Mouse (Mus musculus) stomach, embryonic 15.5 days (tissue): ENCODE measurements around the gene Slc8a1. TPM values are rescaled to one million over a fixed set of nuclear protein-coding genes. Genes with fewer than 3 reads are reported as not detected.

ENCODE experiments used
- ATAC-seq: fragments of 200-750 bp; cut with Nextera tagmentation; 2 replicates; pipeline ENCODE4 v1.8.0; 2017; ENCODE audit warnings: low read depth, moderate number of reproducible peaks, moderate TSS enrichment; ENCODE audit not compliant: insufficient read depth, low FRiP score
- H3K27ac ChIP-seq: fragments of 300-500 bp; sonication (generic); 2 replicates; pipeline ENCODE4 v1.5.1; 2015; ENCODE audit warnings: mild to moderate bottlenecking, inconsistent platforms
- H3K27me3 ChIP-seq: fragments of 300-500 bp; sonication (generic); replicated peaks from 2 replicates; pipeline ENCODE4 v1.6.1; 2015; ENCODE audit warnings: inconsistent platforms
- H3K36me3 ChIP-seq: fragments of 300-500 bp; sonication (generic); 2 replicates; pipeline ENCODE4 v1.6.1; 2015; ENCODE audit warnings: inconsistent platforms
- H3K4me1 ChIP-seq: fragments of 300-500 bp; sonication (generic); 2 replicates; pipeline ENCODE4 v1.6.1; 2015; ENCODE audit warnings: inconsistent platforms
- H3K4me2 ChIP-seq: fragments of 300-500 bp; sonication (generic); 2 replicates; pipeline ENCODE4 v1.6.1; 2015; ENCODE audit warnings: mild to moderate bottlenecking, inconsistent platforms
- H3K4me3 ChIP-seq: fragments of 300-500 bp; sonication (generic); replicated peaks from 2 replicates; pipeline ENCODE4 v1.5.1; 2015; ENCODE audit warnings: inconsistent platforms
- H3K9ac ChIP-seq: fragments of 300-500 bp; sonication (generic); 2 replicates; pipeline ENCODE4 v1.6.1; 2015; ENCODE audit warnings: inconsistent platforms
- H3K9me3 ChIP-seq: fragments of 300-500 bp; sonication (generic); 2 replicates; pipeline ENCODE4 v1.6.1; 2016; ENCODE audit warnings: inconsistent platforms
- WGBS: fragments of 180-500 bp; shearing (Covaris S2); methylation state at CpG from one replicate; pipeline ENCODE4 v1.1.7; 2015; 5-methylcytosine and 5-hydroxymethylcytosine counted together
- polyA plus RNA-seq: library from polyadenylated mRNA; unstranded; fragments of >200 nt; fragmentation: Nextera tagmentation; extraction: Ambion mirVana; gene quantifications from 2 replicates; pipeline ENCODE4 v1.2.1, GENCODE M21; 2015

Slc8a1 gene
- polyA plus RNA-seq, 1 experiment from 2014 or later = 7.4 TPM

DNA sequence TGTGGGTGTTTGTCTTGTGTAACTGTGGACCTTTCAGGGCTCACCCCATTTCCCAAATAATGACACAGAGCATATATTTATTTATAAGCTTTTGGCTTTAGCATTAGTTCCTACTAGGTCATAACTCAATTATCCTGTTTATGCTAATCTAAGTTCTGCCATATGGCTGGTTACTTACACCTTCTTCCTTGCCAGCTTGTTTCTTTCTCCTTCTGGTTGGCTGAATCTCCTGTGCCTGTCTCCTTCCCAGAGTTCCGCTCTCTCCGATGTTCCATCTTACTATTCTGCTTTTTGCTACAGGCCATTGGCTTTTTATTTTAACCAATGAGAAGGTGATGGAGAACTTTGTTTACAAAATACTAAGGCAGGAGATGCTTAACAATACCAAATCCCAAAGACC, 374.8 kb downstream of the Slc8a1 start:
- 86% methylated on average over 2 of the region's 2 CpGs for WGBS
- H3K4me1 ChIP-seq = no peaks in the 10 kb centered on the region
- H3K27ac ChIP-seq = no peak overlapping the region
- H3K9ac ChIP-seq = no peak overlapping the region
- H3K4me2 ChIP-seq = no peak overlapping the region
- H3K36me3 ChIP-seq = no peaks in the 10 kb centered on the region
- no peak overlapping the region for H3K4me3 ChIP-seq
- no peak for ATAC-seq
- no peaks in the 10 kb centered on the region for H3K27me3 ChIP-seq
- no peaks in the 10 kb centered on the region for H3K9me3 ChIP-seq

DNA sequence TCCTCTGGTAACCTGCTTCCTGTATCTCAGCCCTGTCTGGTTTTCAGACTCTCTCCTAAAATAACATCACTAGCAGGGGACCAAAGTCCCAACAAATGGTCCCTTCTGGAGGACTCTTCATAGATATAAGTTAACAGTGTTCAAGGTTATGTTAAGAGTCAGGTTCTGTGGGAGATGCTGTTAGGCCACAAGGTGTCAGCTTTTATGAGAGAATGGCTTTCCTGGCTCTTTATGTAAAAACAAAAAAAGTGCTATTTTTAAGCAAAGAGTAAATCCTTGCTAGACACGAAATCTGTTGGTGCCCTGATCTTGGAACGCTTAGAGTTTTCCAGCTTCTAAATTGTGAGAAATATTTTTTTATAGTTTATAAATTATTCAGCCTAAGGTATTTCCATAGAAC, 377.6 kb downstream of the Slc8a1 start:
- Histone ChIP-seq H3K9ac (no peak overlapping the region), H3K27me3 (no peaks in the 10 kb centered on the region), H3K4me1 (no peaks in the 10 kb centered on the region), H3K4me2 (no peak overlapping the region), H3K4me3 (no peak overlapping the region), H3K9me3 (no peaks in the 10 kb centered on the region), H3K27ac (no peak overlapping the region), H3K36me3 (no peaks in the 10 kb centered on the region)
- no peak for ATAC-seq
- WGBS = 59% methylated on average over 2 of the region's 2 CpGs

DNA sequence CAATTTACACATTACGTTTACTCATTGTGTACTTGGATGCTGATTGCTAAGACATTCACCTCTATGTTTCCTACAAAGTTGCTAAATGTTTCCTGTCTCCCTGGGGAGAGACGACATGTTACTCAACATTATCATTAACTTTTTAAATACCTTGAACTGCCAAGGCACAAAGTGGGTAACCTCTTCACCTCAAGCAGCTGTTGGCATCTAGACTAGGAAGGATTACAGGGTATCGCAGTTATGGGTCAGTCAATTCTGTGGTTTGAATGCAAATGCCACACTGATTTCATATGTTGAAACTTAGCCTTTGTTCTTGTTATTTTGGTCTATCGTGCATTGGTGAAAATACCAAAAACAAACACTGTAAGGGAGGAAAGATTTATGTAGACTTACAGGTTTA, 378.1 kb downstream of the Slc8a1 start:
- H3K4me3 ChIP-seq = no peak overlapping the region
- 63% methylated on average over 4 of the region's 4 CpGs for WGBS
- H3K9me3 ChIP-seq = no peaks in the 10 kb centered on the region
- H3K27me3 ChIP-seq = no peaks in the 10 kb centered on the region
- no peaks in the 10 kb centered on the region for H3K36me3 ChIP-seq
- H3K4me1 ChIP-seq = no peaks in the 10 kb centered on the region
- H3K4me2 ChIP-seq = no peak overlapping the region
- H3K9ac ChIP-seq = no peak overlapping the region
- no peak for ATAC-seq
- H3K27ac ChIP-seq = no peak overlapping the region

DNA sequence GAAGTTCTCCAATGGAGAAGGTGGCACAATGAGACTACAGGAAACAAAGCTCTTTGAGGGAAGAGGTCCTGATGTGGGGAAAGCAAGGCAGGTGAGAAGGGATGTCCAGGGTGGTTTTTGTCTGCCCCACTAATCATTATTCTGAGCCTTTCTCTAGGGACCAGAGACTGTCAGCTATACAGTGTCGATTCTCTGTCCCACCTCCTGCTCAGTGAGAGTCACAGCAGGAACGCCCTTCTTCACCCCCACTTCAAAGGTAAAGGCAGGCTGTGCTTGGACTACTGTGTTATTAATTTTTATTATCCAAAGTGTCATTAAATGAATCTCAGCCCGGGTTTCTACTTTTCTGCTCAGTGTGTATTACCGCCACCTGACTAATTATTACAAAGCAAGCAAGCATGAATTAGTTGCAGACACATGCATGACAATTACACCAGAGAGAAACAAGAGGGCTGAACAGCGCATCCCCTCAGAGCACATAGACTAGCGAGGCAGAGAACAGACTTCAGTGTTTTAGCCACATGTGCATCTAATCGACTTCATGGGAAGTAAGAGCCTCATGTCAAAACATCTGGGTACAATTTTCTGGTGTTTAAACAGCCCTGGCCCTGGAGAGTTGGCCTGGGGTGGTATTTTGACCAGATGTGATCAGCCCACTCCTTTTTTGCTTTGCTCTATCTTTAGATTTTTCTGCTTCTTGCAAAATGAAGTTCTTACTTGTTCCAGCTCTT, 402.0 kb downstream of the Slc8a1 start:
- H3K27me3 ChIP-seq = no peaks in the 10 kb centered on the region
- H3K4me1 ChIP-seq = no peaks in the 10 kb centered on the region
- H3K4me3 ChIP-seq = no peak overlapping the region
- no peak for ATAC-seq
- H3K36me3 ChIP-seq = no peaks in the 10 kb centered on the region
- WGBS = 67% methylated on average over 7 of the region's 7 CpGs
- no peak overlapping the region for H3K4me2 ChIP-seq
- H3K9ac ChIP-seq = no peak overlapping the region
- no peak overlapping the region for H3K27ac ChIP-seq
- H3K9me3 ChIP-seq = no peaks in the 10 kb centered on the region

DNA sequence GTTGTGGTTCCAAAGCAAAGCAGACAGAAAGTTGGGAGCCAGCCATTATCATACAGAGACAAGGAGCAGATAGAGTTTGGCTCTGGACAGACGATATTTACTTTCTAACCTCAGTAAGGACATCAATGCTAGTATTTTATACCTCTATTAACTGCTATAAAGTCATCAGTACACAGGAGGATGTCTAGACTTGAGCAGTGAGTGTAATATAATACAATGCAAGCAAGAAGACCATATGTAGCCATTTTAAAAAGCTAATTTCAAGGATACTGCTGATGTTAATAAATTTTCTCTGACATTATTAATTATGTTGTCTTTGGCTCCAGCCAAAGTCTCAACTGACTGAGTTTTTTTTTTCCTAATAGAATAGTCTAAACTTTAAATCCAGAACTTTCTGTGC, 402.7 kb downstream of the Slc8a1 start:
- H3K9me3 ChIP-seq = no peaks in the 10 kb centered on the region
- 56% methylated on average over 1 of the region's 1 CpGs for WGBS
- no peak for ATAC-seq
- no peaks in the 10 kb centered on the region for H3K4me1 ChIP-seq
- H3K9ac ChIP-seq = no peak overlapping the region
- no peaks in the 10 kb centered on the region for H3K27me3 ChIP-seq
- no peak overlapping the region for H3K4me3 ChIP-seq
- H3K27ac ChIP-seq = no peak overlapping the region
- no peak overlapping the region for H3K4me2 ChIP-seq
- no peaks in the 10 kb centered on the region for H3K36me3 ChIP-seq
